Mouse (Mus musculus) liver, embryonic 13.5 days (tissue): ENCODE results near the gene 1110059G10Rik. TPM values are rescaled to one million over a fixed set of nuclear protein-coding genes. Genes with fewer than 3 reads are reported as not detected.

Experiments used
- polyA plus RNA-seq: library from polyadenylated mRNA; unstranded; fragments of >200 nt; fragmentation: Nextera tagmentation; extraction: Ambion mirVana; gene quantifications from 2 replicates; pipeline ENCODE4 v1.2.1, GENCODE M21; 2015

Gene 1110059G10Rik
- polyA plus RNA-seq, 1 experiment from 2014 or later, result 19.3 TPM

Other genes starting within 250 kb of the 1110059G10Rik start
- gene Topaz1, start 203.7 kb downstream of the 1110059G10Rik start, polyA plus RNA-seq, result not detected in 2 replicates
- gene Tcaim, start 145.5 kb downstream of the 1110059G10Rik start, polyA plus RNA-seq, result 1.8 and 3.2 TPM in 2 replicates
- not detected in 2 replicates for gene Gm35549, start 107.0 kb downstream of the 1110059G10Rik start, polyA plus RNA-seq
- 17.1 and 21.5 TPM in 2 replicates for gene Zfp445, start 85.0 kb downstream of the 1110059G10Rik start, polyA plus RNA-seq
- 0.46 and 0.70 TPM in 2 replicates for gene Zkscan7, start 65.3 kb downstream of the 1110059G10Rik start, polyA plus RNA-seq
- gene Zfp105, start 27.9 kb downstream of the 1110059G10Rik start, polyA plus RNA-seq, result 2.5 and 3.0 TPM in 2 replicates
- 34.7 and 36.4 TPM in 2 replicates for gene Kif15, start within 50 bp of the 1110059G10Rik start, polyA plus RNA-seq
- 5.9 and 6.4 TPM in 2 replicates for gene Tmem42, start 70.3 kb upstream of the 1110059G10Rik start, polyA plus RNA-seq
- not detected in 2 replicates for gene Tgm4, start 83.7 kb upstream of the 1110059G10Rik start, polyA plus RNA-seq
- 37.9 and 43.3 TPM in 2 replicates for gene Zdhhc3, start 162.2 kb upstream of the 1110059G10Rik start, polyA plus RNA-seq
- gene Exosc7, start 162.2 kb upstream of the 1110059G10Rik start, polyA plus RNA-seq, result 109 and 118 TPM in 2 replicates
- gene Clec3b, start 199.9 kb upstream of the 1110059G10Rik start, polyA plus RNA-seq, result 0.10 TPM in 1 of 2 replicates, not detected in the other